Mouse (Mus musculus): ENCODE data around the gene Ppara.
"Not testable (repeated sequence)": the region's sequence is repeated elsewhere in the genome, so short reads cannot be mapped to it uniquely, and the experiment has no call there.

Gene Ppara

GRCm38 (mm10) chr15:85754033-85754650 is 19.4 kb downstream of the Ppara start:
- CTCF ChIA-PET = no interaction called here

GRCm38 (mm10) chr15:85755214-85755613 is 20.4 kb downstream of the Ppara start:
- CTCF ChIA-PET = no interaction called here

DNA sequence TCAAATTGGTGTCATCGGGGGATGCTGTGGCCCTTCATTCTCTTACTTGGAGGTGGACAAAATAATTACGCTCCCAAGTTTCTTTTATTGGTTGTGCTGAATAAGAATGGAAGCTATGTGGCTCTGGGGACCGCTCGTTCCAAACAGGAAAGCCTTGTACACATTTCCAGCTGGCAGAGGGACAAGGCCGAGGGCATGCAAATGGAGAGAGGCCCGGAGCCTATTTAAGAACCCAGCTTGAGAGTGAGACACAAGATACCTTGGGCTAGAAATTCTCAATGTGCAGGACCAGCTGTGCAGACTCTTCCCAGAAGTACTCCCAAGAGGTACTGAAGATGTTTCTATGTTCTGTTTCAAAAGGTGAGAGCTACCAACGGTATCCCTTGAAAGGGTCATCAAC is 21.8 kb downstream of the Ppara start:
- CTCF ChIA-PET = no interaction called here

DNA sequence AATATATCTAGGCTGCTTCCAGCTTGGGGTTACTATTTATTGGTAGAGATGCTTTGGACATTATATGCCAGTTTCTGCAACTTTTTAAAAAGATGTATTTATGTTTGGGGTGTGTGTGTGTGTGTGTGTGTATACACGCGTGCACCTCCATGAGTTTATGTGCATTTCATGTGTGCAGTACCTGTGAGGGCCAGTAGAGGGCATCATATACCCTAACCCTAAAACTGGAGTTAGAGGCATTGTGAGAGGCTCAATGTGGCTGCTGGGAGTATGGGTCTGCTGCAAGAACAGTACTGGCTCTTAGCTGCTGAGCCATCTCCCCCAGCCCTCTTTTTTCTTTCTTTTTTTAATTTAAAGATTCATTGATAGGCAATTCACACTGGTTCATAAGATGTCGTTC is 23.0 kb downstream of the Ppara start:
- CTCF ChIA-PET = no interaction called here

DNA sequence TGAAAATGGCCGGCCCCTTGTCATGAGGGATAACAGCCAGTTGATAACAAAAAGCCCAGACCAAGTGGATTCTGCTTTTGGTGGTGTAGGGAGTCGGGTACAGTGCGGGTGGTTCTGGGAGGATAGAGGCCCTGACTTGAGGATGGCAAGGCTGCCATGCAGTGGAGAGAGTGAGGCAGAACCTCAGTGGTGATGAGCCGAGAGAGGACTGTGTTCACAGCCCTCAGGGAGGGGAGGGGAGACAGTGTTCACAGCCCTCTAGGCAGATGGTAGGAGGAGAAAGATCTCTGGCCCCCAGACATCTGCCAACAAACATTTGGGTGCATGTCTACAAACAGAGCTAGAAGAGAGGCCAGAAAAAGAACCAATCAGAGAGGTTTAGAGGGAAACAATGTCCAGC is 28.0 kb downstream of the Ppara start:
- CTCF ChIA-PET = no interaction called here

DNA sequence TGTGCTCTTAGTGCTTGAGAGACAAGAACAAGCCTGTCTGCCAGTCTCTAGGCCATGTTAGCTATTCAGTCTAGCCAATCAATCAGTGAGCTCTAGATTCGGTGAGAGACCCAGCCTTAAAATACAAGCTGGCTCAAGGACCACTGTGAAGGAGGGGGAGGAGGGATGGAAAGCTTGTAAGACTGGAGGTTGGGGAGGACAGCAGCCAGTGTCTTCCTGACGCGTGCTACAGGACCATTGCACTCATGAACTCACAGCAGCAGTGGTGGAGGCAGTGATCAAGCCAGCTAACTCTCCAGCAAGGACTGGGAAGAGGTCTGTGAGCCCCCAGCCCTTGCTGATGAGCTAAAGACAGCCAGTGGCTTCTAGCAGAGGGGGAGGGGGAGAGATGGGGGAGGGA is 30.2 kb downstream of the Ppara start:
- CTCF ChIA-PET = no interaction called here

DNA sequence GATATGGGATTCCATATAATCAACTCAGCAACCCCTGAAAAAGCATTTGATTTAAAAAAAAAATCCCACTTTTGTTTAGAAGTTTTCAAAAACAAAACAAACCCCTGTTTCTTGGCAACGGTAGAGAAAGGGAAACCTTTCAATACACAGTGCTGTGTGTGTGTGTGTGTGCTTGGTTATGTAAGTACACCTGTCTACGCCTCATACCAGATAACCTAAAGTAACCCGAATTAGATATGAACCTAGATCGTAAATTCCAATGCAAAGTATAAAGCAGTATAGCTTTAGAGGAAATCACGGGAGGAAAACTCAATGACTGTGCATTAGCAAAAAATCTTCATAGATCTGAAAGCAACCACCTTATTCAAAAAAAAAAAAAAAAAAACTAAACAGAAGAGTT is 31.9 kb downstream of the Ppara start:
- CTCF ChIA-PET = no interaction called here

DNA sequence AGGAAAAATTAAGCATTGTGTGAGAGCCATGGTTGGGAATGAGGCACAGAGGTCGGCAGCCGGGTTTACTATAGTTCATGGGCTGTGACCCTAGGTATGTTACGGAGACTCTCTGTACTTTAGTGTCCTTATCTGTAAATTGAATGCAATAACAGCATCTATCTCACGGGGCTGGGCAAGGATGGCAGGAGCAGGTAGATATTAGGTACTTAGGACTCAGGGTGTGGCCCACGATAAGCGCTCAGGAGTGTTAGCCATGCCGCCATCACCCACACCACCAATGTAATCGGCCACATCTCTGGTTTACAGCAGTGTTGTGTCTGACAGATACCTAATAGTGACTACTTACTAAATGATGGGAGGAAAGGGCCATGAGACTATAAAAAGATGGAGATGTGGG is 34.2 kb downstream of the Ppara start:
- CTCF ChIA-PET = no interaction called here

GRCm38 (mm10) chr15:85771306-85772121 is 36.7 kb downstream of the Ppara start:
- CTCF ChIA-PET = no interaction called here

- CTCF ChIA-PET = no interaction called here
These were observed 37.5 kb downstream of the Ppara start for GRCm38 (mm10) chr15:85772146-85772740.

- CTCF ChIA-PET = no interaction called here
These were observed 39.6 kb downstream of the Ppara start for GRCm38 (mm10) chr15:85774419-85774818.

- CTCF ChIA-PET = no interaction called here
These were observed 40.2 kb downstream of the Ppara start for GRCm38 (mm10) chr15:85775001-85775400.

- CTCF ChIA-PET = no interaction called here
These were observed 41.5 kb downstream of the Ppara start for GRCm38 (mm10) chr15:85776241-85776640.

DNA sequence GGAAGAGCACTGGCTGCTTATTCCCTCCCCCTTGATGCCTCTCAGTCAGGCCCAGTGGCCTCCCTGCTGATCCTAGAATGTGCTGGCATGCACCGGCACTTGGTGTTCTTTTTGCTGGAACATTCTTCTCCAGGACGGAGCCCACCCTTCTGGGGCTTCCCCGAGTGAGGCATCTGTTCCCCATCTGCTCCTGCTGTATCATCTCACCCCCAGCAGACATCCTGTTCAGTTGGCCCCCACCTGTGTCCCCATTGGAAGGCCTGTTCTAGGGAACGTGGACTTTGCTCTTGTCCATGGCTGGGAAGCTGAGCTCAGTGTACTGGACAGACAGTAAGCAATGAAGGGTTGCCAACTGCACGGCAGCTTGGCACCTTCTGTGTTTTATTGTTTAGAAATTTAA is 42.0 kb downstream of the Ppara start:
- CTCF ChIA-PET = no interaction called here

GRCm38 (mm10) chr15:85778891-85779290 is 44.1 kb downstream of the Ppara start:
- CTCF ChIA-PET = not testable (repeated sequence)

- CTCF ChIA-PET = no interaction called here
These were observed 48.4 kb downstream of the Ppara start for GRCm38 (mm10) chr15:85783146-85783545.

GRCm38 (mm10) chr15:85784341-85784740 is 49.6 kb downstream of the Ppara start:
- CTCF ChIA-PET = no interaction called here

GRCm38 (mm10) chr15:85786711-85787110 is 51.9 kb downstream of the Ppara start:
- CTCF ChIA-PET = interaction anchor here (0.5 kb wide), 1 partner anchor 35 kb away, joined by 3 read pairs; no protein-coding TSS in a partner anchor

- CTCF ChIA-PET = no interaction called here
These were observed 52.7 kb downstream of the Ppara start for GRCm38 (mm10) chr15:85787482-85787881.

GRCm38 (mm10) chr15:85788051-85788450 is 53.3 kb downstream of the Ppara start:
- CTCF ChIA-PET = no interaction called here

DNA sequence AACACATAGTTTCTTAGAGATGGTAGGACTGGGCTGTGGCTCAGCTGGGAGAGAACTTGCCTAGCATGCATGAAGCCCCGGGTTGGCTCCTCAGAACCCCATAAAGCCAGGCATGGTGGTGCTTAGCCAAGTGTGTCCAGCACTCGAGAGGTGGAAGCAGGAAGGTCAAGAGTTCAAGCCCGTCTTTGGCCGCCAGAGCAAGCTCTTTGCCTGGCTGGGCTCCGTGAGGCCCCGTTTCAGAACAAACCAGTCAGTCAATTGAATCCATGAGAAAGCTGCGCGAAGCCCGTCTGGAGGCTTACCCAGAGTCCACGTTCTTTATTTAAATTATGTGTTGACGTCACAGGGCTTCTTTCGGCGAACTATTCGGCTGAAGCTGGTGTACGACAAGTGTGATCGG is 53.9 kb downstream of the Ppara start:
- CTCF ChIA-PET = no interaction called here

DNA sequence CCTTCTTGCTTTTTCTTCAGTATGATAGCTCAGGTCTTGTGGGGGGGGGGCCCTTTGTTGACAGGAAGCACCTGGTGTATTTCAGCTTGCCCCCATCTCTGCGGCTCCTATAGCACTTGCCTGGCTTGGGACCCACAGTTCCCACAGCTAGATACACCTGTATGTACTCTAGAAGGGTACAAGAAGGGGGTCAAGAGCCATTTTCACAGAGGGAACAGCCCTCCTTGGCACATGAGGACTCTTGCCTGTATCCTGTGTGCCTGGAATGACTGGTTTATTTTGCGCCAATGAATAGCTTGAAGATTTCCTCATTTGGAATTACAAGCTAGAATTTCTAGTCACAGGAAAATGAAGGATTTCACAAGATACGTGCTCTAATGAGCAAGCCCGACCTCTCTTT is 56.7 kb downstream of the Ppara start:
- CTCF ChIA-PET = no interaction called here

GRCm38 (mm10) chr15:85792819-85793218 is 58.0 kb downstream of the Ppara start:
- CTCF ChIA-PET = no interaction called here
